Mouse (Mus musculus) right cerebral cortex, postnatal 4 days (tissue): ENCODE results near the gene Taf6.
A peak's percentile ranks its signal among the peaks of the same experiment; 100 is the strongest.

ENCODE experiments used
- DNase-seq: peaks from one replicate; pipeline ENCODE4 v3.0.0-alpha.2; 2022

Taf6 gene

GRCm38 (mm10) chr5:138170936-138171561 is 16.2 kb downstream of the Taf6 start:
- peak; percentile 97 for DNase-seq

- no peak for DNase-seq
Observed at GRCm38 (mm10) chr5:138165594-138165993, 21.7 kb downstream of the Taf6 start.

GRCm38 (mm10) chr5:138163610-138164009 is 23.6 kb downstream of the Taf6 start:
- no peak for DNase-seq

GRCm38 (mm10) chr5:138163046-138163445 is 24.2 kb downstream of the Taf6 start:
- DNase-seq, result no peak

GRCm38 (mm10) chr5:138160842-138161665 is 26.2 kb downstream of the Taf6 start, which contains the start of gene Cops6:
Gene Cops6 (plus strand): TSS chr5:138161071.
- DNase-seq, result peak; percentile 91

- no peak for DNase-seq
Observed at GRCm38 (mm10) chr5:138160224-138160762, 27.0 kb downstream of the Taf6 start.

GRCm38 (mm10) chr5:138155443-138155976 is 31.7 kb downstream of the Taf6 start, which contains the start of gene Zfp113:
Gene Zfp113 (minus strand): TSS chr5:138155744.
- DNase-seq, result peak; percentile 72

GRCm38 (mm10) chr5:138154390-138154789 is 32.9 kb downstream of the Taf6 start:
- DNase-seq, result no peak

GRCm38 (mm10) chr5:138138585-138138984 is 48.7 kb downstream of the Taf6 start:
- no peak for DNase-seq

GRCm38 (mm10) chr5:138137935-138138549 is 49.2 kb downstream of the Taf6 start:
- peak; percentile 8 for DNase-seq

GRCm38 (mm10) chr5:138137257-138137656 is 50.0 kb downstream of the Taf6 start:
- no peak for DNase-seq

GRCm38 (mm10) chr5:138132425-138133064 is 54.7 kb downstream of the Taf6 start:
- DNase-seq, result no peak
